Mouse (Mus musculus) splenic B cell, adult 2 months (primary cell): ENCODE measurements around the gene Ostc.

Source experiments
- DNase-seq: peaks from one replicate; pipeline ENCODE4 v3.0.0-alpha.2; 2011; ENCODE audit warnings: low read depth, low spot score
- H3K27me3 ChIP-seq: 2 replicates; pipeline ENCODE4 v1.6.1; 2012; ENCODE audit warnings: mild to moderate bottlenecking, low read length, moderate library complexity, mixed read lengths; ENCODE audit not compliant: control insufficient read depth, poor library complexity, insufficient read depth, severe bottlenecking
- H3K36me3 ChIP-seq: 2 replicates; pipeline ENCODE4 v1.6.1; 2012; ENCODE audit warnings: mild to moderate bottlenecking, low read length, moderate library complexity, mixed read lengths; ENCODE audit not compliant: control insufficient read depth, poor library complexity, insufficient read depth, severe bottlenecking

The Ostc gene

DNA sequence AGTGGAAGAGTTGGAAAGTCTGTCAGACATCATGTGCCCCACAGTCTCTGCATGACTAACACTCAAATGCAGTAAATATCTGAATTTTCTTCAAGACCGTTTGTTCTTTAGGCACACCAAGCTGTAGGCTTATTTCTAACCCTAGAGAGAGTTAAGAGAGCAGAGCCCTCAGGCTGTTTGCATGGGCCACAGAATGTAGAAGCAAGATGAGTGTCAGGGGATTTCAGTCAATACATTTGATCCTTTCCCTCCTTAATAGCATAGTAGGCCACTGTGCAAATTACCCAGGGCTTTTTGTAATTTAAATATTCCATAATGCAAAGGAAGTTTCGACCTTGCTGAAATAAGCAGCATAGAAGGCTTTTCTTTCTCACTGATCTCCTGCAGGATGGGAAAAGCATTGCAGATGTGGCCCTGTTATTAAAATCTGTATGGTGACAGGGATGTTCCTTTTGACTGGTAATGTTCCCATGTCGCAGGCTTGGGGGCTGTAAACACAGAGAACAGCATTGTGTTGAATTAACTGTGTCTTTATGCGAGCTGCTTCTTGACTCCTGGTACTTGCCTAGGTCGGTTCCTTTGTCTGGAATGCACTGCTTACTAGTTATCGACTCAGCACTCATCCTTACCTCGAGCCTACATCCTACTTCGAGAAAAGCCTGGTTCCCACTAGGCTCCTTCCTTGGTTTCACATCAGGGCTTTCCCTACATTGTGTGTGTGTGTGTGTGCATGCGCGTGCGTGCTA, 13.7 kb upstream of the Ostc start:
- H3K27me3 ChIP-seq = no peaks in the 10 kb centered on the region
- no peak for DNase-seq
- peaks cover 9% of the 10 kb centered on the region; the same call in 1 of the 2 replicates for H3K36me3 ChIP-seq

DNA sequence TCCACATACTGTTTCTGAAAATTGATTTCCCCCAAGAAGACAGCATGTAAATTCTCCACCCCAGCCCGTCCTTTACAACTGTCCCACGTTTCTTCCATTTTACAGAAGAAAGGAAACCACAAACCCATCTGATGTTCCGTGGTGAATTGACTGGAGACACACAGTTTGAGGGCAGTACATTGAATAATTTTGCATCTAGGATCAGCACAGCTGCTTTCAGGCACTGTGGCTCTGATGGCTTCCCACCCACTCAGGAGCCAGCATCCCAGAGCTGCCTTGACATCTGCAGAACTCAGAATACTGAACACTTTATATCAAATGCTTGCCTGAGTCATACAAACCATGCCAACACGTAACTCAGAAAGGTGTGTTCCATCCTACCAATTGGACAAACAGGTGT, 11.0 kb upstream of the Ostc start:
- no peaks in the 10 kb centered on the region for H3K27me3 ChIP-seq
- DNase-seq = no peak
- no peaks in the 10 kb centered on the region for H3K36me3 ChIP-seq

DNA sequence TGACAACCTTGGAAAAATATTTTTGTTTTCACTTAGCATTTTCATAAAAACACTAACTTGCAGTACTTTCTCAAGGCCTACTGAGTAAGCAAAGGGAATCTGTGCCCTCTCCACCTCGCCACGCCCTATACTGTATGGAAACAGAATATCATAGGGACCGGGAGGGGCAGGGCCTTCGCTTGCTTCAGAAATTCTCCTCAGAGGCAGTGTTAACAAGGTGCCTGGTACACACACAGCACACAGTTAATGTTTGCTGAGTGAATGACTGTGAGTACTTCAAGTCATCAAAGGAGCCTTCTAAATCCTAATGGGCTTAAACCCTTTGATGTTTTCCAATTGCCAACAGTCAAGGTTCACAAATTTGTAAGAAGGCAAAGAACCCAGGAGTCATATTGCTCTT, 9.6 kb upstream of the Ostc start:
- DNase-seq = no peak

DNA sequence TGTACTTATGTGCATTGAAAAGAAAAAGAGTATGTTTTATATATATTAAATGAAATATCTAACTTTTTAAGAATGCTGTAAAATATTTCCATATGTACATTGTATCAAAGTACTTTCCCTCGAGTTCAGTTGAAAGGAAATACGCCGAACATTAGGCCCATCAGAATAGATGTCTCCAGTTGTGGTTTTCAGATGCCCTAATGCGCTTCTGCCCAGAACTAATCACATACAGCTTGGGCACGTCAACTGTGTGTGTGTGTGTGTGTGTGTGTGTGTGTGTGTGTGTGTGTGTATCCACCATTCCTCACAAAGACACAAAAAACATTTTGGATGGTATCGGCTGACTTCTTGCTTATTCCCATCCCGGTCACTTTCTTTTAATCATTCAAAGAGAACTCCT, 7.3 kb upstream of the Ostc start:
- no peak for DNase-seq
- Histone ChIP-seq H3K36me3 (no peaks in the 10 kb centered on the region), H3K27me3 (no peaks in the 10 kb centered on the region)

More for the DNA sequence above, 9.6 kb upstream of the Ostc start:
- Histone ChIP-seq H3K27me3 (no peaks in the 10 kb centered on the region), H3K36me3 (no peaks in the 10 kb centered on the region)

DNA sequence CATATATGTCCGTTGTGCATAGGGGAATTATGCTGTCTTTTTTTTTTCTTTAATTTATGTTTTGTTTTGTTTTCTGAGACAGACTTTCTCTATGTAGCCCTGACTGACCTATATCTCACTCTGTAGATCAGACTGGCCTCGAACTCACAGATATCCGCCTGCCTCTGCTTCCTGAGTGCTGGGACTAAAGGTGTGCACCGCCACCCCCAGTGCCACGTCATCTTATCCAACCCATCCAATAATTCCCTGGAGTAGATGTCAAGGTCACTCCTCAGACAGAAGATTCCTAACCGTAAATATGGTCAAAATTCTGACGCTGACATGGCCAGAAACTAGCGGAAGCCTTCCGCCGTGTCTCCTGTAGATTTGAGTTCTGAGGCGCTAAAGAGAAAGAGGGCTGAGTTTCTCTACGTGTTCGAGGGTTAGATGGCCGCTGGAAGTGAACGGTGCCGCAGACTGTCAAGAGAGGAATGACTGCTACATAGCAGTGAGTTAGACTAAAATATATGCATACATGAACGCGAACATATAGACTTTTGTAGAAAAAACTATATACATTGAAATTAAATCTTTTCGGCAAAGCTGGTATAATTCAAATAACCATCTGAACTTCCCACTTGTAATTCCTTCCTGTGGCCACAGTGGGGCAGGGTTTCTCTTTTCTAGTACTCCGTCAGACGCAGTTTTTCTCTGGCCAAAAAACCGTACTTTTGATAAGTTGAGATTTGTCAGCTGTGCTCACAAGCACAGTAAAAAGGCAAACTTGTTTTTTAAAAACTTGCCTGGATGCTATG, 5.7 kb upstream of the Ostc start:
- DNase-seq = peak; percentile 82
- no peaks in the 10 kb centered on the region for H3K36me3 ChIP-seq
- no peaks in the 10 kb centered on the region for H3K27me3 ChIP-seq

DNA sequence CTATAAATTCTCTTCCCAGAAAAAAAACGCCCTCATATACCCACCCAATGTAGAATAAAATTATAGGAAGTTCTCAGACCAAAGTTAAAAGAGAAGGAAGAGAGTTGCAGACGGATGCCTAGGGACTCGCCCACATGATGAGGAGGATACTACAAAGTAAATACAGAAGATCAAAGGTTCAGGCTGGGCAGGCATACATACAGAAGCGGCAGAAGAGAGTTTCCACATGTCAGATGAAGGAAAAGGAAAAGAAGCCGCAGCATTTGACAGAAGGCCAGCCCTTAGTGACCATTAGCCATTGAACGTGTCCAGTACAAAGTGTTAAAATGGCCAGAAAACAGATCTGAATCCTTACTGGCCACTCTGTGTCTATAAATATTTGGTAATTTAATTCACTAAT, 3.6 kb upstream of the Ostc start:
- no peak for DNase-seq
- no peaks in the 10 kb centered on the region for H3K27me3 ChIP-seq
- H3K36me3 ChIP-seq = no peaks in the 10 kb centered on the region

DNA sequence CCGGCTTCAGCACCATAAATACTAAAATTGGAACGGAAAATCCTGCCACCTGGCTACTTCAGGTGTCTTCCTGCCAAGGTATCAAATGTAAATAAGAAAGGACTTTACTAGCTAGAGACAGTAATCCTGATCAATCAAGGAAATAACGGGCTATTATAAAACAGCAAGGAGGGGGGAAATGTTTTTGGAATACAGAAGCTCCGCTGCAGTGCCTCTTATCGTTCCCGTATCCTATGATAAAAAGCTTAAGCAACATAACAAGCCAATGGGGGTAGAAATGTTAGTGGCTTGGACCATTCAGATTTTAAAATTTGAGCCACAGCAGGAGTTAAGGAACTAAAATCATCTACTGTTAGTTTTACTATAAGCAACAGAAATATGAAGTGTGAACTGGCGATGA, 859 bp upstream of the Ostc start:
- H3K27me3 ChIP-seq = no peaks in the 10 kb centered on the region
- H3K36me3 ChIP-seq = no peaks in the 10 kb centered on the region
- no peak for DNase-seq

DNA sequence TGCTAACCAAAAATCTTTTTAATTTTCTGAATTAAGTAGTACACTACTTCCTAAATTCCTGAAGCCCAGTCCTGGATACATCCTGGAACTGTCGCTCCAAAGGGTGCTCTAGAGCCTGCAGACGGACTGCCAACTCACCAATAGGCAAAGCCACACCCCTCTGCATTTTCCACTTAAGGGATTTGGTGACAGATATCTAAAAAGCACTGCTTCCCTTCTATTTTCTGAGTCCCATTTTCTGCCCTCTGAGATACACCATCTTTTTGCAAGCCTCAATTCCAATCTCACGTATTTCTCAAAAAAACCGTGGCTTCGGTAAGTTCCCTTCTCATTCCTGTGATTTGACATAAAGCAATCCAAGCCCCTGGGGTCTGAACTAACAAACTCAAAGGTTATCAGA, 715 bp downstream of the Ostc start:
- Histone ChIP-seq H3K27me3 (no peaks in the 10 kb centered on the region), H3K36me3 (peaks cover 3% of the 10 kb centered on the region; the same call in 1 of the 2 replicates)
- peak; percentile 19 for DNase-seq

DNA sequence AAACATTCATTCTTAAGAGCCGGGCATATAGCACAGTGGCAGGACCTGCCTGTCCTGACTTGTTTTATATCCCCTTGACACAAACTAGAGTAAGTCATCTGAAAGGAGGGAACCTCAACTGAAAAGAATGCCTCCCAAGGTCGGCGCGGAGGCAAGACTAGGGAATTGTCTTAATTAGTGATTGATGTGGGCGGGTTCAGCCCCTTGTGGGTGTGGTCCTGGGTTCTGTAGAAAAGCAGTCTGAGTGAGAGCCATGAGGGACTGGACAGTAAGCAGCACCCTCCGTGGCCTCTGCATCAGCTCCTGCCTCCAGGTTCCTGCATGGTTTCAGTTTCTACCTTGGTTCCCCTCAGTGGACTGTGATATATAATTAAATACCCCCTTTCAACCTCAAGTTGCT, 7.0 kb downstream of the Ostc start:
- no peak for DNase-seq
- Histone ChIP-seq H3K36me3 (peaks cover 11% of the 10 kb centered on the region), H3K27me3 (no peaks in the 10 kb centered on the region)

DNA sequence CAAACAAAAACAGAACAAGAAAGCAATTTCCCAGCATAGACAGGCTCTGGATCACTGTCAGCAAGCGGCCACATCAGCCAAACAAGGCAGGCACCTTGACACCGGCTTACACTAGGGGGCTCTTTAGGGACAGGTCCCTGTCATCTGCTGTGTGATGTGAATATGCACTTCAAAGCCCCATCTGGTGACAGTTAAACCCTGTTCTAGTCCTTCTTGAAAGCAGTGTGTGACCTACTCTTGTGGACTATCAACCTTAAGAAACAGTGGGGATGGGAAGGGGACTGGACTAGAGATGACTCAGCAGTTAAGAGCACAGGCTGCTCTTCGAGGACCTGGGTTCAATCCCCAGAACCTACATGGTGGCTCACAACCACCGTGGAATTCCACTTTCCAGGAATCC, 11.6 kb downstream of the Ostc start:
- Histone ChIP-seq H3K36me3 (peaks cover 8% of the 10 kb centered on the region), H3K27me3 (no peaks in the 10 kb centered on the region)
- DNase-seq = no peak

DNA sequence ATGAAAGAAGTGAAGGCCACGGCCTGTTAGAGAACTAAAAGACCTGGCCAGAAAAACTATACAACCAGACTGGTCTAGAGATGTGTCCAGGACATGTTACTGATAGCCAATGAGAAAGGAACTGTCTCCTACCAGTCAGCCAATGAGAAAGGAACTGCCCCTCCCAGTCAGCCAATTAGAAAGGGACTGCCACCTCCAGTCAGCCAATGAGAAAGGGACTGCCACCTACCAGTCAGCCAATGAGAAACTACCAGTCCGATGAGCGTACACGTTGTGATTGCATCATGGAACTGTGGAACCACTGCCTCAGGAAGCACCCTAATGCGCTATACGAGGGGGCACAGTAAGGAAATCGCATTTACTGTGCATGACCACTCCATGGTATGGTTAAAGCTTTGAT, 14.5 kb downstream of the Ostc start:
- DNase-seq = peak; percentile 15
- no peaks in the 10 kb centered on the region for H3K27me3 ChIP-seq
- H3K36me3 ChIP-seq = 0 out of 2 replicates have a peak, but pooled peaks cover 2% of the 10 kb centered on the region

DNA sequence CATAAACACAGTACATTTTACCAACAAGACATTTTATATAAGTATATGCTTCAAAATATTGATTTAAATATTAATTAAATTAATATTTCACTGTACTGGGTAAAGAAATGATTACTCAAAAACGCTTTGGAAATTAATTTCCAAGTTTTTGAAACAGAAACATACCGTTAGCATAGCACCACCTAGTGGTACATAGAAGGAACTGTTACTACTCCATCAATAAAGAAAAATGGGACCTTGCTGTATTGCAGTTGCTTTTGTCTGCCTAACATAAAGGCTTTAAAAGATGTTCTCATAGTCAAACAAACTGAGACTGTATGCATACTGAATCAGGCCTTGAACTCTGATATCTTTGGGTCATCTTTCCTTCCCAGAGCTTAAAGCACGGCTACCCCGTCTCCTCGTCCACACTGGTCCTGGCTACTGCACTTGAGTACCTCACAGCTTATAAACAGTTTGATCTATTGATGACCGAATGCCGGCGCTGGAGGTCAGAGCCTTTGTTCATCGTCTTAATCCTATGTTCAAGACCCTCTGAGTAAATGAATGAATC, 15.1 kb downstream of the Ostc start:
- H3K27me3 ChIP-seq = no peaks in the 10 kb centered on the region
- DNase-seq = peak; percentile 47
- 0 out of 2 replicates have a peak, but pooled peaks cover 2% of the 10 kb centered on the region for H3K36me3 ChIP-seq

DNA sequence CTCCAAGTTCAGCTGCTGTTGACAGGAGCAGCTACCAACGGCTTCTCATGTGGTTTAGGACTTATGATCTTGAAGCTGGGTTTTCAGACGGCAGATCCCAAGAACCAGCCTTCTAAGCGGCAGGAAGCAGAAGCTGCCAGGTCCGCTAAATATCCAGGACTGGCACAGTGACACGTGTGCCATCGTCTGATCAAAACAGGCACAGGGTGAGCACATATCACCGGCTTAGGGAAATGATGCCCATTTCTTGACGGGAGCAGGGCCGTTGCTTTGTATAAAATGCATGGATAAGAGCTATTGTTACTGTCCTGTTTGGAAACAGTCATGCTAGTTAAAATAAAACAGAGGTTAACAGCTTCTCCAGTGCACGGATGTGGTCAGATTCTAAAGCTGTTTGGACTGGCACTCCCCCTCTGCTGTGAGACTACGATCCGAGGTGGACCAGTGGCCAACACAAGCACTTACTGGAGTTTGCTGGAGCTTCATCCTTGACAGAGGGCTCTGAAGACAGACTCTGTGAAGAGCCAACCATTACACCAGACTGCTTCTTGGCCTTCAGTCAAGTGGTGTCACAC, 17.6 kb downstream of the Ostc start:
- Histone ChIP-seq H3K36me3 (0 out of 2 replicates have a peak, but pooled peaks cover 2% of the 10 kb centered on the region), H3K27me3 (no peaks in the 10 kb centered on the region)
- DNase-seq = no peak

DNA sequence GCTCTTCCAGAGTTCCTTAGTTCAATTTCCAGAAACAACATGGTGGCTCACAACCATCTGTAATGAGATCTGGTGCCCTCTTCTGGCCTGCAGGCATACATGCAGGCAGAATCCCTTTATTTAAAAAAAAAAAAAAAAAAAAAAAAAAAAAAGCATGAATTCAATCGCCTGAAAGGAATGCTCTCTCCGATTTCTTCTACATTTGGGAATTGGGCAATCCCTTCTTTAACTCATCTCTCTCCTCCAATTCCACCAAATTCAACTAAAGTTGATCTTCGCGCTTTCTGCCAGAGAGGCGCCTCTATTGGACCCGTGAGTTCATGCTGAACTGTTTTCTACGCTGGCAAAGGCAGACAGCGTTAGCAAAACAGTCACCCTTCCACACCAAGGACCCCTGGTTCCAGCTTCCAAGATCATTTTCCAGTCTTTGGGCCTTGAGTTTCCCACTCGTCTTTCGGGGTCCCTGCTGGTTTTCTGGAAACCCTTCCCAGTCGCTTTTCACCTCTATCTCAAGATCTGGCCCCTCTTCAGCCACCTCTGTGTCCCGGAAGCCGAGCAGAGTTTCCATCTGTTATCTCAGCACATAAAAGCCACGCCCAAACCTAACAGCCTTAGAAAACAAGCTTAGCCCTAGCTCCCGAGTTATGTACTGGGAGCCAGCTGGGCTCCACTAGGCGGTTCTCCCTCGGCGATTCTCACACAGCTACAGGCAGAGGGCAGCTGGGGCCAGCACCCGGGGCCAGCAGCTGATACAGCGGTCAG, 18.2 kb downstream of the Ostc start:
- Histone ChIP-seq H3K27me3 (no peaks in the 10 kb centered on the region), H3K36me3 (no peaks in the 10 kb centered on the region)
- peak; percentile 56 for DNase-seq
